ENCODE assay signal across 32 mouse cellular contexts in the genomic region with DNA sequence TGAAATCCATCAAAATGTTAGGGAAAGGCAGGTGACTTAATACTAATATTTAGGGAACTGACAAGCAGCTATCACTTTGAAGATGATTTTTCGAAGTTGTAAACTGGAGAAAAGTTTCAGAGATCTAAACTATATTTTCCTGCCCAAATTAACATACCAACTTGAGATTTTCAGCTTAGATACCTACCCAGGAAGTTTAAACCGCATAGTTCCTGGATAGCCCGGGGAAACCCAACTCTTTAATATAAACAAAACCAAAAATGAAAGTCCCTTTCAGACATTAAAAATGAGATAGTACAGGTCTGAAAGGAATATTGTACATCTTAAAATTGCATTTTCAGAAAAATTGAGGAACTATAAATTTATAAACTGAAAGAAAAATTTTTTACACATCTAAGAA. TPM values are rescaled to one million over a fixed set of nuclear protein-coding genes. Genes with fewer than 3 reads are reported as not detected.
A peak's percentile ranks its signal among the peaks of the same experiment; 100 is the strongest.
DNase-seq lines count a peak whose midpoint lies in the region; ATAC-seq and TF ChIP-seq lines count a peak whose summit lies in the region.
"Had no signal": no experiment of that assay in that cellular context is flagged by ENCODE, and none has a peak within 500 bp of the region (broad histone marks: within the 10 kb centered on the region; RNA-seq: fewer than 3 reads in every experiment).

No protein-coding gene starts in this region.

- H3K4me1 ChIP-seq in bone marrow macrophage, adult 2 months (ENCODE audit: control insufficient read depth, insufficient read depth, low read length): peaks cover 23% of the 10 kb centered on the region
- H3K4me1 ChIP-seq in forebrain, embryonic 12.5 days: no peaks in the 10 kb centered on the region
- H3K4me1 ChIP-seq: embryonic facial prominence, embryonic 12.5 days; forebrain, embryonic 15.5 days; heart, embryonic 10.5 days; heart, embryonic 15.5 days; hindbrain, embryonic 12.5 days; liver, embryonic 12.5 days; midbrain, embryonic 13.5 days; stomach, embryonic 15.5 days had no signal

- WGBS in forebrain, embryonic 12.5 days: 87% methylated on average over 3 of the region's 3 CpGs

- no peak overlapping the region for H3K4me3 ChIP-seq in bone marrow macrophage, adult 2 months (ENCODE audit: insufficient read depth, low read length)
- no peak overlapping the region for H3K4me3 ChIP-seq in forebrain, embryonic 12.5 days (replicated peaks)
- H3K4me3 ChIP-seq: embryonic facial prominence, embryonic 12.5 days; forebrain, embryonic 15.5 days; heart, embryonic 10.5 days; heart, embryonic 15.5 days; hindbrain, embryonic 12.5 days; liver, embryonic 12.5 days; midbrain, embryonic 13.5 days; stomach, embryonic 15.5 days had no signal

- no peak for TF ChIP-seq POLR2A in bone marrow macrophage, adult 2 months (IDR thresholded peaks at IDR 0.05; ENCODE audit: borderline replicate concordance, low read depth, low read length)

- peak overlapping the region; percentile 67 for H3K27ac ChIP-seq in bone marrow macrophage, adult 2 months (ENCODE audit: insufficient read depth, low read depth, low read length)
- no peak overlapping the region for H3K27ac ChIP-seq in forebrain, embryonic 12.5 days
- H3K27ac ChIP-seq: embryonic facial prominence, embryonic 12.5 days; forebrain, embryonic 15.5 days; heart, embryonic 10.5 days; heart, embryonic 15.5 days; hindbrain, embryonic 12.5 days; hindbrain, postnatal 0 days; liver, embryonic 12.5 days; midbrain, embryonic 13.5 days; stomach, embryonic 15.5 days had no signal

- H3K4me2 ChIP-seq in forebrain, embryonic 12.5 days: no peak overlapping the region
- H3K4me2 ChIP-seq: embryonic facial prominence, embryonic 12.5 days; forebrain, embryonic 15.5 days; heart, embryonic 15.5 days; hindbrain, embryonic 12.5 days; liver, embryonic 12.5 days; midbrain, embryonic 13.5 days; stomach, embryonic 15.5 days had no signal

- no peaks in the 10 kb centered on the region for H3K9me3 ChIP-seq in forebrain, embryonic 12.5 days
- H3K9me3 ChIP-seq: embryonic facial prominence, embryonic 12.5 days; forebrain, embryonic 15.5 days; heart, embryonic 10.5 days; heart, embryonic 15.5 days; hindbrain, embryonic 12.5 days; liver, embryonic 12.5 days; midbrain, embryonic 13.5 days; stomach, embryonic 15.5 days had no signal

- no peaks in the 10 kb centered on the region for H3K36me3 ChIP-seq in forebrain, embryonic 12.5 days (replicated peaks)
- H3K36me3 ChIP-seq: embryonic facial prominence, embryonic 12.5 days; forebrain, embryonic 15.5 days; heart, embryonic 10.5 days; heart, embryonic 15.5 days; hindbrain, embryonic 12.5 days; liver, embryonic 12.5 days; stomach, embryonic 15.5 days had no signal

- TF ChIP-seq CTCF in bone marrow macrophage, adult 2 months (IDR thresholded peaks at IDR 0.05; ENCODE audit: low read depth, low read length): no peak

- H3K27me3 ChIP-seq in forebrain, embryonic 12.5 days: no peaks in the 10 kb centered on the region
- H3K27me3 ChIP-seq: embryonic facial prominence, embryonic 12.5 days; forebrain, embryonic 15.5 days; heart, embryonic 15.5 days; hindbrain, embryonic 12.5 days; liver, embryonic 12.5 days; midbrain, embryonic 13.5 days; stomach, embryonic 15.5 days had no signal

- DNase-seq in 416B (ENCODE audit: low read depth): peak; percentile 17
- peak; percentile 55 for DNase-seq in CD4-positive, CD25-positive, alpha-beta regulatory T cell, adult 2 months (ENCODE audit: low read depth, low spot score)
- DNase-seq in naive thymus-derived CD4-positive, alpha-beta T cell, adult 2 months (ENCODE audit: low read depth): peak; percentile 47
- DNase-seq in urinary bladder, postnatal 36 days (ENCODE audit: low spot score in 2 of 2): no peak
- DNase-seq in cerebellum, adult 18-20 months: no peak
- DNase-seq: adrenal gland, adult 8-10 months; cerebellum, adult 9-10 months; cerebellum, postnatal 36 days; embryo, embryonic 11 days; gastrocnemius, postnatal 25 days; heart, adult 11 months; heart, postnatal 36 days; kidney, adult 9 months; kidney, postnatal 10 days; left cerebral cortex, postnatal 4 days; liver, postnatal 0 days; lung, postnatal 4 days; right cerebral cortex, postnatal 25 days; spleen, adult 18-20 months had no signal

- H3K9ac ChIP-seq in forebrain, embryonic 12.5 days: no peak overlapping the region
- H3K9ac ChIP-seq: embryonic facial prominence, embryonic 12.5 days; forebrain, embryonic 15.5 days; heart, embryonic 15.5 days; hindbrain, embryonic 12.5 days; liver, embryonic 12.5 days; liver, postnatal 0 days; midbrain, embryonic 13.5 days; stomach, embryonic 15.5 days had no signal

- no peak for ATAC-seq in forebrain, embryonic 12.5 days (ENCODE audit: low FRiP score)
- ATAC-seq: forebrain, embryonic 15.5 days; hindbrain, postnatal 0 days; intestine, postnatal 0 days; liver, embryonic 12.5 days; liver, postnatal 0 days; lung, postnatal 0 days; midbrain, embryonic 13.5 days had no signal

RNA-seq across cellular contexts. Expression of a gene that starts 54.2 kb away (rescaled TPM):
- polyA plus RNA-seq in bone marrow macrophage, adult 2 months (2012; ENCODE audit: insufficient read depth, insufficient read length, missing spikeins): 24.0 and 25.0 TPM in 2 replicates
- polyA plus RNA-seq in forebrain, embryonic 12.5 days (2016; fragmentation: Nextera tagmentation; extraction: Ambion mirVana): 1.6 and 2.3 TPM in 2 replicates

Comparison
In these comparisons a context has a peak if more than half of its experiments do, and no peak if none do; other contexts are left out.
1. DNase-seq: peak in 416B (single experiment), CD4-positive, CD25-positive, alpha-beta regulatory T cell, adult 2 months (single experiment) and naive thymus-derived CD4-positive, alpha-beta T cell, adult 2 months (single experiment); none in urinary bladder, postnatal 36 days (0 of 2) and cerebellum, adult 18-20 months (0 of 2).